Mouse (Mus musculus) cerebellum, adult 9-10 months (tissue): ENCODE measurements around the gene Dnmbp.

Experiments used
- DNase-seq: peaks from one replicate; pipeline ENCODE4 v3.0.0; 2022

Gene Dnmbp

DNA sequence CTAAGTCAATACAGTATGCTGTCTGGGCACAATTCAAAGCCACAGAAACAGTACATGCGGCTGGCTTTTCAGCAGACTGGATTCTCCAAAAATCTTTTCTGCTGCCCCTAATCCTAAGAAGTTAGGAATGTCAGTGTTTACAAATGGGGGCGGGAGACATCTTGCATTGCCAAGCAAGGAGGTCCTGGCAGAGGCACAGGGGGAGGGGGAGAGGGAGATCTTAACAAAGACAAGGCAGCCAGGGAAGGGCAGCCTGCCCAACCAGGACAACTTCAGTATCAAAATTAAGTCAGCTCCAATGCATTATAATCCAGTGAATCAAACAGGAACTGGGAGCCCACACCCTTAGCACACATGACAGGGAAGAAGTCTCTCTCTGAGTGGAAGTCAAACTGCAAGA is 64.0 kb downstream of the Dnmbp start:
- DNase-seq = no peak

GRCm38 (mm10) chr19:43874351-43874750 is 65.6 kb downstream of the Dnmbp start:
- no peak for DNase-seq

DNA sequence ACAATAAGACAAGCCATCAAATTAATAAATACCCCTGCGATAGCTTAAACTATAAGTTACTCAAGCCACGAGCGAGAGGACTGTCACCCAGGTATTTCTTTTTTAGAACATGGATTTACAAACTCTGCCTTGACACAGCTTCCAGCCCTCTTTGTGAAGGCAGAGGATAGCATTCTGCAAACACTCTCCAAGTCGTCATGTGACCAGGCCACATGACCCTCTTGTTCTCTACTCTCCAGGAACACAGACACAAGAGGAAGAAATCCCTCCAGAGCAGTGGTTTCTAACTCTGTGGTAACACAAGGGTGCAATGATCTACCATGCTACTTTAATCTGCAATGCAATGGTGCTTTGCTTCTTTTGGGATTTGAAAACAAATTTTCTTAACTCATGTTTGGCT is 69.6 kb downstream of the Dnmbp start:
- no peak for DNase-seq

DNA sequence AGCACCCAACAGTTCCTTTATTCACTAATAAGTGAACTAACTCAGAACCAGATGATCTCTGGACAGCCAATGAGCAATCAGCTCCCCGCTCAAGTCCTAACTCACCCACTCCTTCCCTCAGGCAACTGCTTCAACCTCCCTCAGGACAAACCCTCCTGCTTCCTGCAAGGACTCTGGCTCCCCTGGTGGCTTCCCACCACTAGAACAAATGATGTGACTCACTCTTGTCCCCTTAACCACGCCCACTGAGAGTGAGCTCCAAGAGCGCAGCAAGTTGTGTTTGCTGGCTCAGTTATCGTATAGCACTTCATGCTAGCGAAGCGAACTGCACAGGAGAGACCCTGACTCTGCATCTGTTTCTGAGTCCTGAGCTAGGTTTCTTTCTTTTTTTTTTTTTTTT is 82.6 kb downstream of the Dnmbp start:
- no peak for DNase-seq

GRCm38 (mm10) chr19:43852837-43853545 is 87.0 kb downstream of the Dnmbp start:
- no peak for DNase-seq

DNA sequence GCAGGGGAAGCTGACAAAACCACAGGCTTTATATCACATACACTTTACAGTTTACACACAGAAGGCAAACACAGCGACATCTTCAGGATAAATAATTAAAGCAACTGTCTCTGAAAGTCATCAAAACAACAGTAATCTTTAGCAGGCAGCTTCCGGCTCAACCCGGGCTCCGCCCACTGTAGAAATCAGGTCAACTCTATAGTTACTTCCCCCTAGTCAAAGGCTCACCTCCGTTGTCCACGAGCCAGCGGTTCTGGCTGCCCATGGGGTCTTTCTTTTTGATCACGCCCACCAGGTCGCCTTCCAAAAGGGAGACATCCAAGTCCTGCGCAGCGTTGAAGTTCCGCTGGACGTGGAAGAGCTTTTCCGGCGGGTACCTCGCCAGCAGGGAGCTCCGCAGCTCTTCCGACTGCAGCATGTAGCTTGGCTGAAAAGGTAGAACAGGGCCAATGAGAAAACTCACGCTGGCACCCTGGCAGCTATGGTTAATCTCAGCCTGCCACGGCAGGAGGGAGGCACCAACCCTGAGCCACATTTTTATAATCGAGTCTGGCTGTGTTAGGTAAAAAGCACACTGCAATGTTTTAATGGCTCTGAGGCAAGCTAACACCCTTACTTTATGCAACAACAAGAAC is 87.9 kb downstream of the Dnmbp start:
- peak; percentile 56 for DNase-seq

GRCm38 (mm10) chr19:43850026-43850425 is 90.0 kb downstream of the Dnmbp start:
- no peak for DNase-seq

DNA sequence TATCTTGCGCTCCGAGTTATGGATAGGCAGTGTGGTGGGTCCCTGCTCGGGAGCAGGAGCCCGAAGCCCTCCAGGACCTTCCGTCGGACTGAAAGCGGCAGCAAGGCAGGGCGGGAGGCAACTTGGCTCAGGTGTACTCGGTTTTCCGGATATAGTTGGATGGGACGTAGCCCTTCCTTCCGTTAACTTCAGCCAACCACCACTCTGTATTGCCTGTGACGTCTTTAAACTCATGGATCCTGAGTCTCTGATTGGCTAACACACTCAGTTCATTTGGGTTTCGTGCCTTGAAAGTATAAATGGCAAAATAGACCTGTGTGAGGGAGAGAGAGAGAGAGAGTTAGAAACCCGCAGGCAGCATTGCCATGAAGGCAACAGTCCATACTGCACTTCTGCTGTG is 92.0 kb downstream of the Dnmbp start:
- DNase-seq = no peak

- no peak for DNase-seq
These were observed 92.9 kb downstream of the Dnmbp start for GRCm38 (mm10) chr19:43847056-43847455.

DNA sequence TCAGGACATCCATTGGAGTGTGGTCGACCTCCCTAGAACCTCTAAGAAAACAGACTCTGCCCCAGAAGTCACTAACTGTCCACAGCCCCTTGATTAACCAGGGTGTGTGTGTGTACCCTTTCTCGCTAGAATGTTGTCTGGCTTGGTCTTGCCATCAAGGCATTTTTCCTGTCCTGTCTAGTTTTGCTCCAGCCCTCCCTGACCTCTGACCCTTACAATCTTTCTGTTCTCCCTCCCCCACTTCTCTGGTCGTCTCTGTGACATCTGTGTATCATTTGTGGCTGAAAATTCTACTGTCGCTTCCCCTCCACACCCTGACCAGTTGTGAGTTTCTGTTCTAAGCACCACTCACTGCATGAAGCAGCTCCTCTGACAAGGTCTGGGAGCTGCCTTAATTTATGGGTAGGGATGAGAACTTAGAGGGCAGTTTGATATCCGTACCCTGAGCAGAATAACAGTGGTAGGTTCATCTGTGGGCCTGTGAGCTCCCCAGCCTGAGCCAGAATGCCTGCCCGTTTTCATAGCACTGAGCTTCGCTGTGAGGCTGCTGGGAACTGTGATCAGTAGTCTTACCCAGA is 94.6 kb downstream of the Dnmbp start:
- no peak for DNase-seq

GRCm38 (mm10) chr19:43843184-43843583 is 96.8 kb downstream of the Dnmbp start:
- DNase-seq = no peak

DNA sequence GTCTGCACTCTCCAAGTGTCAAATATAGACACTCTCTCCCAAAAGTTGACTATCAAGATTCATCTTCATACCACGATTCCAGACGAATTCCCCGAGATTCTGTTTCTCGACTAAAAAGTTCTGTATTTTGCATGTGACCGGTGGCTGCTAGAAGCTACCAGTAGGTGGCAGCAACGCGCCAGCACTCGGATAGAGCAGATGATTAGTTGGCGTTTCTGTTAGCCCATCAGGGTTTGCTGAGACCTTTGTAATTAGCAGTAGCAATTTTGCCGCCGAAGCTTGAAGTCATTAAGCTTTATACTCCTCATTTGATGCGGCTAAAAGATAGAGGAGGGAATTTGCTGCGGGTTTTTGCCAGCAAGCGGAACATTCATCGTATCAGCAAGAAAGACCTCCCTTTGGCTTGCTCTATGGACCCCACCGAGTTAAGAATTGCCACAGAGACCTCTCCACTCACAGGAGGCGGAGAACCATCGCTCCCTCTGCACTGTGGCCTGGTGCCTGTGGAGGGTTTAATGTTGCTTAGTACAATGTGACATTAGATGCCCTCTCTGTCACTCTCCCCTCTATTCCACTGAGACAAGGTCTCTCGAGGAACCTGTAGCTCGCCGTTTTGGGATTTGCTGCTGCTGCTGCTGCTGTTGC is 107.4 kb downstream of the Dnmbp start:
- peak; percentile 65 for DNase-seq

DNA sequence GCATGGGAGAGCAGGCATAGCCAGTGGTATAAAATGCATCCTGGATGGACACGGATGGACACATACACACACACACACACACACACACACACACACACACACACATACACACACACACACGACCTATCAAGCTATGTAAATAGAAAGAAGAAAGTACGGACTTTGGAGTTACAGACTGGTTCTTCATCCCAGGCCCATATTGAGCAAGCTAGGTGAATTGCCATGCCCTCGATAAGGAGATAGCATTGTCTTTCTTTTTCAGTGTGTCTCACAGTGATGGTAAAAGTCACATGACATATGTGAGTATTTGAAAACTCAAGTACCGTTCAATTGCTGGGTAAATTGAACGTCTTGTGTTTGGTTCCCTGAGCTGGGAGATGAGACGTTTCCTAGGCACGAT is 113.1 kb downstream of the Dnmbp start:
- no peak for DNase-seq

- no peak for DNase-seq
These were observed 124.2 kb downstream of the Dnmbp start for GRCm38 (mm10) chr19:43815661-43816414.

DNA sequence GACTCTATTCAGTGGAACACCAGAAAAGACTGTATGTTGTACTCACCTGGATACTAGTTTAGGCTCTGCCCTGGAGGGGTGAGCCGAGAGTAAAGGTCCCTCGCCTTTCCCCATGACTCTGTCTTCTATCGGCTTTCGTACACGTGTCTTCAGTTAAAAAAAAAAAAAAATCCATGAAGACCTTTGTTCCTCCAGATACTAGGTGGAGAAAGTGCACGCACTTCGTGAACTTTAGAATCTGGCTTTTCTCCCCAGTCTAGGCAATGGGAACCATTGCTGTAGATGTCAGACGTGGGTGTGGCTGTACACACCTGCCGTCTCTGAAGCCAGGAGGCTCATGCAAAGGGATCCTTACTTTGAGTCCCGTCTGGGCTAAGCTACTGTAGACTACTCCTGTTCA is 126.7 kb downstream of the Dnmbp start:
- DNase-seq = no peak

- DNase-seq = no peak
These were observed 128.6 kb downstream of the Dnmbp start for GRCm38 (mm10) chr19:43811419-43811818.

GRCm38 (mm10) chr19:43809331-43809730 is 130.7 kb downstream of the Dnmbp start:
- DNase-seq = no peak

DNA sequence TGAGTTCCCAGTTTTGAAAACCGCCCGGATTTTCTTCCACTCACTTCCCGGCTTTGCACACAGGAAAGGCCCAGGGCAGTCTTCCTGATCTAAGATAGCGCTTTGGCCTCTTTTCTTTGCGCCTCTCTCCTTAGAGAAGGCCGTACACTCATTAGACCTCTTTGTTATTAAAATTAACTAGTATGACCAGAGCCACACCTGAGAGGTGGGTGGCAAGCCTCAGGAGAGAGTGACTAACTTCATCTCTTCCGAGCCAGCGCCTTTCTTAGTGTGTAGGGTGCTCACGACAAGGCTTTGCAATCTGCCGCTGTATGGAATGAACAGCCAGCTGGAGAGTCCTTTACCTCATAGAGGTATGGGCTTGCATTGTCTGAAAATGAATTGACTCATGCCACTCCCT is 136.1 kb downstream of the Dnmbp start:
- DNase-seq = no peak

DNA sequence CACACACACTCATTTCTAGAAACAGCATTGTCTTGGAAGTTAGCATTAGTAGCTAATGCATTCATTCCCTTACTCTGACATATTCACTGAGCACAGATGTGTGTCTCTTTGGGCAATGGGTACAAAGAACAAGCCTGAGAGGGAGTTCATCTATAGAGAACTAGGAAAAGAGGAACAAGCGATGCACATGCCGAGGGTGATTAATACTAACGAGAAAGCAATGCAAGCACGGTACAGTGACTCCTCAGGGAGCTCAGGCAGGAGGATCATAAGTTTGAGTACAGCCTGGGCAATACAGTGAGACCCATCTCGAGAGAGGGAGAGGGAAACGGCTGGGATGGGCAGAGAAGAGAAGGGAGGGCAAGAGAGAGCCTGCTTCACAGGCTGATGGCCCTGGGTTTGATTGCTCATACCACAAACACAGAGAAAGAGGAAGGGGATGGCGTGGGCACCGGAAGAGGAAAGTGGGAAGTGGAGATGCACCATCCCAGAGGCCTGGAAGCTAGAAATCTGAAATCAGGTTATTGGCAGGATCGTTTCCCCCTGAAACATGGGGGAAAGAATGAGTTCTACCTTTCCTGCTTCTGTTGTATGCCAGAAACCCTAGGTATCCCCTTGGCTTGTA is 138.5 kb downstream of the Dnmbp start:
- DNase-seq = no peak

- no peak for DNase-seq
These were observed 142.8 kb downstream of the Dnmbp start for GRCm38 (mm10) chr19:43797216-43797615.
